Mouse (Mus musculus) myocyte (in vitro differentiated cells): ENCODE data around the gene Mark4.

ENCODE experiments used
- CEBPB ChIP-seq: IDR thresholded peaks from 2 replicates; pipeline ENCODE4 v1.6.1; 2011; ENCODE audit warnings: mild to moderate bottlenecking, moderate library complexity; ENCODE audit not compliant: poor library complexity, insufficient read depth, severe bottlenecking
- MAX ChIP-seq: IDR thresholded peaks from one replicate; pipeline ENCODE4 v1.6.1; 2011; ENCODE audit warnings: low read depth, mild to moderate bottlenecking, control low read depth
- MYOD1 ChIP-seq, 3 experiments: IDR thresholded peaks; one replicate each; pipeline ENCODE4 v1.6.1; 2011; ENCODE audit warnings: control low read depth in 2 of 3, low read depth in 2 of 3, mild to moderate bottlenecking in 2 of 3, moderate library complexity in 1 of 3; ENCODE audit not compliant: insufficient read length in 2 of 3, control insufficient read depth in 1 of 3
- MYOG ChIP-seq, 3 experiments: IDR thresholded peaks; one replicate each; pipeline ENCODE4 v1.6.1; 2011; ENCODE audit warnings: control low read depth in 2 of 3, low read depth in 2 of 3, mild to moderate bottlenecking in 2 of 3; ENCODE audit not compliant: insufficient read length in 2 of 3, control insufficient read depth in 1 of 3, insufficient read depth in 1 of 3
- POLR2A ChIP-seq: IDR thresholded peaks from one replicate; pipeline ENCODE4 v1.6.1; 2011; ENCODE audit warnings: low read depth, mild to moderate bottlenecking, control low read depth, moderate library complexity; ENCODE audit not compliant: insufficient read length
- POLR2AphosphoS2 ChIP-seq: IDR thresholded peaks from one replicate; pipeline ENCODE4 v1.6.1; 2011; ENCODE audit warnings: low read depth, control low read depth; ENCODE audit not compliant: insufficient read length
- TCF3 ChIP-seq: IDR thresholded peaks from one replicate; pipeline ENCODE4 v1.6.1; 2011; ENCODE audit warnings: low read depth, control low read depth; ENCODE audit not compliant: insufficient read length

GRCm38 (mm10) chr7:19460500-19460899 lies 1.9 kb upstream of the Mark4 start:
- TF ChIP-seq MAX (no peak), POLR2A (no peak), TCF3 (no peak), POLR2AphosphoS2 (no peak), MYOD1 (IDR thresholded peaks at IDR 0.05; ENCODE audit: control insufficient read depth in 1 of 3, insufficient read length in 2 of 3, low read depth in 2 of 3) (no peak), MYOG (IDR thresholded peaks at IDR 0.05; ENCODE audit: control insufficient read depth in 1 of 3, insufficient read depth in 1 of 3, insufficient read length in 2 of 3, low read depth in 2 of 3) (no peak), CEBPB (no peak)
